Mouse (Mus musculus) heart, postnatal 14 days (tissue): Measurements from ENCODE around the gene G6pc3. TPM values are rescaled to one million over a fixed set of nuclear protein-coding genes. Genes with fewer than 3 reads are reported as not detected.

Experiments
- DNase-seq, 2 experiments: peaks; one replicate each; pipeline ENCODE4 v3.0.0; 2021 to 2022
- intact Hi-C: fragments of 180-260 bp; cut with DNase I; formaldehyde crosslinking; loops from one replicate; pipeline ENCODE4 v1.15.1; 2025
- microRNA-seq, 2 experiments: library from miRNA; unstranded; fragments of <30 nt; microRNA quantifications; one replicate each; pipeline ENCODE4 v1.2.0; 2021 to 2022
- total RNA-seq, 2 experiments: library from RNA; stranded (reverse); gene quantifications; 2 replicates each; pipeline ENCODE4 v1.2.3; 2021

G6pc3 gene
- total RNA-seq, 2 experiments from 2014 or later: 35.0 to 35.7 TPM

- no peak for DNase-seq
- intact Hi-C loops: loop anchor here (2.0 kb wide), 1 partner anchor 18 kb away; no protein-coding TSS in a partner anchor
Measured at GRCm38 (mm10) chr11:102228646-102229268, 39.3 kb downstream of the G6pc3 start.

GRCm38 (mm10) chr11:102229331-102229953, 40.0 kb downstream of the G6pc3 start:
- intact Hi-C loops: loop anchor here (2.0 kb wide), 1 partner anchor 19 kb away; no protein-coding TSS in a partner anchor
- no peak for DNase-seq

- DNase-seq: peak; percentile 94 to 98
- intact Hi-C loops: no loop called here
Measured at GRCm38 (mm10) chr11:102230006-102230741, 40.8 kb downstream of the G6pc3 start, which contains the start of gene Hdac5. Gene Hdac5, minus strand, starts transcription at chr11:102230166.

- DNase-seq: no peak
- intact Hi-C loops: no loop called here
Measured at GRCm38 (mm10) chr11:102236022-102236421, 46.6 kb downstream of the G6pc3 start.

- DNase-seq: no peak
- intact Hi-C loops: no loop called here
Measured at GRCm38 (mm10) chr11:102240636-102241035, 51.2 kb downstream of the G6pc3 start.

GRCm38 (mm10) chr11:102241246-102241645, 51.8 kb downstream of the G6pc3 start:
- no peak for DNase-seq
- intact Hi-C loops: no loop called here

GRCm38 (mm10) chr11:102241874-102242273, 52.5 kb downstream of the G6pc3 start:
- no peak for DNase-seq
- intact Hi-C loops: no loop called here

Small RNAs within 50 kb of the gene (microRNA-seq; reads per million reads assigned to microRNA genes)
- 3.0 to 5.4 reads per million in 2 experiments for gene Mir8101

Other genes starting within 250 kb of the G6pc3 start
- gene Sost, start 222.6 kb upstream of the G6pc3 start, total RNA-seq: 1 to 10 TPM in 1 of 2 experiments, under 1 TPM in 1; 0.68 to 1.3 TPM
- not detected for gene Cfap97d1, start 205.3 kb upstream of the G6pc3 start, total RNA-seq
- gene Dusp3, start 202.6 kb upstream of the G6pc3 start, total RNA-seq: 100 to 1,000 TPM; 130 to 137 TPM
- 1 to 10 TPM; 4.3 to 5.2 TPM for gene Mpp3, start 161.2 kb upstream of the G6pc3 start, total RNA-seq
- 10 to 100 TPM; 61.8 to 69.1 TPM for gene Cd300lg, start 148.1 kb upstream of the G6pc3 start, total RNA-seq
- gene Mpp2, start 101.1 kb upstream of the G6pc3 start, total RNA-seq: 1 to 10 TPM; 2.7 to 3.8 TPM
- gene Ppy, start 88.3 kb upstream of the G6pc3 start, total RNA-seq: not detected
- gene Pyy, start 81.8 kb upstream of the G6pc3 start, total RNA-seq: not detected
- not detected for gene Nags, start 44.1 kb upstream of the G6pc3 start, total RNA-seq
- gene Tmem101, start 33.2 kb upstream of the G6pc3 start, total RNA-seq: 10 to 100 TPM; 14.5 TPM
- gene Lsm12, start 4.3 kb upstream of the G6pc3 start, total RNA-seq: 10 to 100 TPM; 44.4 to 47.6 TPM
- 100 to 1,000 TPM; 122 to 138 TPM for gene Hdac5, start 40.5 kb downstream of the G6pc3 start, total RNA-seq
- gene BC030867, start 59.3 kb downstream of the G6pc3 start, total RNA-seq: under 1 TPM; 0.74 to 0.83 TPM
- gene Asb16, start 79.1 kb downstream of the G6pc3 start, total RNA-seq: under 1 TPM; 0.61 to 0.62 TPM
- gene Tmub2, start 95.3 kb downstream of the G6pc3 start, total RNA-seq: 10 to 100 TPM; 26.6 TPM
- 10 to 100 TPM; 26.5 to 29.5 TPM for gene Atxn7l3, start 107.0 kb downstream of the G6pc3 start, total RNA-seq
- gene Ubtf, start 130.1 kb downstream of the G6pc3 start, total RNA-seq: 10 to 100 TPM; 60.1 to 69.7 TPM
- 10 to 100 TPM; 22.7 to 23.0 TPM for gene Slc4a1, start 176.6 kb downstream of the G6pc3 start, total RNA-seq
- under 1 TPM in 1 of 2 experiments, not detected in 1; 0.29 TPM for gene Rundc3a, start 203.8 kb downstream of the G6pc3 start, total RNA-seq
- gene Slc25a39, start 218.3 kb downstream of the G6pc3 start, total RNA-seq: 100 to 1,000 TPM; 163 to 176 TPM
- 100 to 1,000 TPM; 130 to 136 TPM for gene Grn, start 240.7 kb downstream of the G6pc3 start, total RNA-seq